Mouse (Mus musculus) fibroblast of lung, adult 2 months (primary cell): ENCODE measurements around the gene Lbh.

ENCODE experiments used
- DNase-seq: peaks from one replicate; pipeline ENCODE4 v3.0.0-alpha.2; 2011; ENCODE audit warnings: low read depth

Gene Lbh

GRCm38 (mm10) chr17:72976258-72977231 lies 58.4 kb downstream of the Lbh start:
- DNase-seq = no peak

- no peak for DNase-seq
Measured at GRCm38 (mm10) chr17:72977616-72978015, 59.5 kb downstream of the Lbh start.

GRCm38 (mm10) chr17:72982156-72982555 lies 64.1 kb downstream of the Lbh start:
- DNase-seq = no peak

GRCm38 (mm10) chr17:72983471-72983870 lies 65.4 kb downstream of the Lbh start:
- DNase-seq = no peak

- no peak for DNase-seq
Measured at GRCm38 (mm10) chr17:72989025-72989424, 70.9 kb downstream of the Lbh start.
